Mouse (Mus musculus): ENCODE results near the gene Fryl.
"Not testable (repeated sequence)": the region's sequence is repeated elsewhere in the genome, so short reads cannot be mapped to it uniquely, and the experiment has no call there.

Fryl gene

DNA sequence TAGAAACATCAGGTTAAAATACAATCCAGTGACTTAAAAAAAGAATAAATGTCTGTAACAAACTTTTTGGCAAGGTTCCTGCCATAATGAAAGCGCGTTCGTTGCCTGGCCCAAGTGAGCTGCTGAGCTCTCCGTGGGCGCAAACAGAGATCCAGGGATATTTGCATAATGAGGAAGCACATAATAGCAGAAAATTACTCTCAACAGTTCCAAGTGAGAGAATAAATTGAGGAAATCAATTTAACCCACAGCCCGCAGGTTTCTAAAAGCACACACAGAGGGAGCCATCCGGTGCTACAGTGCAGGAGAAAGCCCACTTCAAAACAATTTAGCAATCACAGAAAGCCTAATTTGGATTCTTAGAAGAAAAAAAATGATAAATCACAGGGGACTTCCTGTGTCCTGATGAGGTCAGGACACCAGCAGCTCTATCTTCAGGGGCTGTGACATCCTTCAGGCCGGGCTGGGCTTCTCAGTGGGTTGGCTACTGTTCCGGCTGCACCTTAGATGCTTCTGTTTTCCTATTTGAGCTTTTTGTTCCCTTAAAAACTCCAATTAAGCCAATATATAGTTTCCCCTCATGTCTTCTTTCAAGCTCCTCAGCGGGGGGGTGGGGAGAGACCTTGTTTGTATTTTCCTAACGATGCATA lies 194.8 kb downstream of the Fryl start:
- ChIA-PET POLR2A (interaction anchor here in 1 of 4 experiments (0.9 to 1.7 kb wide), 3 partner anchors 10 to 144 kb away, joined by 3 to 6 read pairs (median 3); no protein-coding TSS in a partner anchor), CTCF (interaction anchor here in 2 of 4 experiments (0.8 to 1.9 kb wide), 2 partner anchors 10 kb away, joined by 3 to 9 read pairs; no protein-coding TSS in a partner anchor)

DNA sequence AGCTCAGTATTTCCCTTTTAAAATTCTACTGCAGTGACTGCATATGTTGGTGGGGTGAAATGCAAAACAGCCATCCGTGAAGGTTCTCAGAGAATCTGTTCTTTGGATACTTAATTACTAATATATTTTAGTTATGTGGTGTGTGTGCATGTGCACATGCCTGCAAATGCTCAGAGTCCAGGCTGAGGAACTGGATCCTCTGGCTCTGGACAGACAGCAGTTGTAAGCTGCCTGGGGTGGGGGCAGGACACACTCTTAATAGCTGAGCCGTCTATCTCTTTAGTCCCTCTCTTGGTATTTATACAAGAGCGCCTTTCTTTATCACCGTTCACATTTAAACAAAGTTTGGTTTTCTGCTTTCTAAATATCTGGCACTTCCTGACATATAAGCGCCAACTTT lies 199.5 kb downstream of the Fryl start:
- POLR2A ChIA-PET, result interaction anchor here in 3 of 4 experiments (0.9 to 1.8 kb wide), 5 partner anchors 14 to 281 kb away, joined by 3 to 9 read pairs (median 3); partner anchors contain the start of gene Ociad1 (in 1 of the 3)
- CTCF ChIA-PET, result interaction anchor here (0.5 to 1.4 kb wide), 37 partner anchors 8 to 892 kb away, joined by 3 to 18 read pairs (median 4); partner anchors contain the start of gene Slain2 (in 1 of the 4)

DNA sequence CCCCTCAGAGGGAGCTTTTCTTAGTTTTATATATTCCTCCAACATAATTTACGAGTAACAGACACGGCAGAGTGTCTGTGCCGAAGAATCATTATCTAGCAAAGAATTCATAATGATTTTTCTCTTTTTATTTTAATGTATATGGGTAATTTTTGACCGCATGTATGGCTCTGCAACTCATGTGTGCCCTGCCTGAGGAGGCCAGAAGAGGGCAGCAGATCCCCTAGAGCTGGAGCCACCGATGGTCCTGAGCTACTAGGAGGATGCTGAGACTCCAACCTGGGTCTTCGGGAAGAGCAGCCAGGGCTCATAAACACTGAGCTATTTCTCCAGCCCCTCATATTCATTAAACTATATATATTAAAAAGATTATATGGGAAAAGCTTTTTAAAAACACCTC lies 200.0 kb downstream of the Fryl start:
- POLR2A ChIA-PET, result interaction anchor here in 3 of 4 experiments (0.6 to 1.8 kb wide), 6 partner anchors 15 to 282 kb away, joined by 3 to 9 read pairs (median 3); partner anchors contain the start of gene Ociad1 (in 1 of the 3)
- CTCF ChIA-PET, result interaction anchor here (0.5 to 1.4 kb wide), 38 partner anchors 8 to 892 kb away, joined by 3 to 18 read pairs (median 4); partner anchors contain the start of gene Slain2 (in 1 of the 4)

DNA sequence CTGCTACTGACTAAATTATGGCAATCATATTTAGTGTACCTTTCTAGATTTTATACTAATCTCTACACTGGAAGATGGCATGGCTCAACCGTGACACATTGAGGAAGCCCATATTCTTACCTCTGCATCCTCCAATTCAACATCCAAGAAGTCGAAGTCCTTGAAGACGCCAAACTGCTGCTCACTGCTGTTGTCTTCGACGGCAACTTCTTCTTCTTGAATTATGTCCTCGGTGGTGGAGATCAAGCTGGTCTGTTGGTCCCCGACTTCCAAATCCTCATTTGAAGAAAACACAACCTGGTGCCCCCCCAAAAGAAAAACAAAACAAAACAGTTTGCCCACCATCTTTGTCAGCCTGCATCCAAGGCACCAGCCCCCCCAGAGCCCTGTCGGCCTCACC lies 202.5 kb downstream of the Fryl start:
- ChIA-PET POLR2A (interaction anchor here in 1 of 4 experiments (0.6 to 1.2 kb wide), 4 partner anchors 8 to 199 kb away, joined by 3 to 5 read pairs (median 4); no protein-coding TSS in a partner anchor), CTCF (interaction anchor here in 1 of 4 experiments (1.6 kb wide), 1 partner anchor 17 kb away, joined by 4 read pairs; no protein-coding TSS in a partner anchor)

DNA sequence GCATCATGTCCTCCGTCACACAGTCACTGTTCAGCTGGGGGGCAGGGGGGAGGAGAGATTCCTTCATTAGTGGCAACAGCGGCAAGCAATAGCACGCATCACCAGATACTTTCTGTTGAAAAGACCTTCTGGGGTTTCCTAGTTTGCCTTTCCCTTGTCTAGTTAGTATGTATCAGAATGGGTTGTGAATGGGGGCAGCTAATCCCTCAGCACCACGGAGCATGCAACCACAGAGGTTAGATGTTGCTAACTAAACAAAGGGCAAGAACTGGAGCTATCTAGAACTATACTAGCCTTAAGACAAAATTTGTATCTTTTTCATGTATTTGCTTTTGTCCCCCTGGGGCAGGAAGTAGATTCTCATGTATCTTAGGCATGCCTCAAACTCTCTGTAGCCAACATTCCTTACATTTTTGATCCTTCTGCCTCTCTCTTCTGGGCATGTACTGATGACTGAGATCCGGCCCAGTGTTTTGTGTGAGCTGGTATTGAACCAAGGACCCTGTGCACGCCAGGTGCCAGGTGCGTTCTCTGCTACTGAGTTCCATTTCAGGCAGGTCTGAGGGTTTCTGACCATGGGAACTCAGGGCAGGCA lies 208.7 kb downstream of the Fryl start:
- CTCF ChIA-PET, result interaction anchor here in 2 of 4 experiments (0.6 to 1.1 kb wide), 4 partner anchors 9 to 75 kb away, joined by 3 read pairs; no protein-coding TSS in a partner anchor
- POLR2A ChIA-PET, result interaction anchor here in 1 of 4 experiments (0.6 kb wide), 1 partner anchor 1487 kb away, joined by 3 read pairs; no protein-coding TSS in a partner anchor

DNA sequence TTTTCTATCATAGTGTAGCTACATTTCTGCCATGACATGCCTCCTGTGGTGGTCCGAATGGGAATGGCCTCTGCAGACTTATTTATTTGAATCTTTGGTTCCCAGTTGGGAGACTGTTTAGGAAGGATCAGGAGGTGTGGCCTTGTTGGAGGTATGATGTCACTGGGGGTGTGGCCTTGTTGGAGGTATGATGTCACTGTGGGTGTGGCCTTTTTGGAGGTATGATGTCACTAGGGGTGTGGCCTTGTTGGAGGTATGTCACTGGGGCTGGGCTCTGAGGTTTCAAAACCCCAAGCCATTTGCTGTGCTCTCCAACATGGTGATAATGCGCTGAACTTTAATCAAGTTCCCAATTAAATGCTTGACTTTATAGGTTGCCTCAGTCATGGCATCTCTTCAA lies 212.4 kb downstream of the Fryl start:
- CTCF ChIA-PET, result no interaction called here
- POLR2A ChIA-PET, result no interaction called here

DNA sequence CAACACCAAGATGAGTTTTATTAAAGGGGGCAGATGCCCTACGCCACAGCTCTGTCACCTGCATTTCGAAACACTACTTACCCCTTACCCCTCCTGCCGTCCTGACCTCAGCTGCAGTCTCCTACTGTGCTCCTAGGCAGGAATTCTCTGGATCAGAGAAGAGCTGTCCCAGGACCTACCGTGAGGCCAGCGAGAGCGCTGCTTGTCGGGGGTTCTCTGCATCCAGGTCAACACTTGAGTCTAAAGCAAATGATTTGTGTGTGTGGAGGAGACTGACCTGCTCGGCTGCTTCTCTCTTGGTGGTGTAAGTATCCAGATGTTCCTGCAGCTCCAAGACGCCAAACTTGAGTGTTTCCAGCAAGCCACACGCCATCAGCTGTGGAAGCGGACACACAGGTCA lies 223.9 kb downstream of the Fryl start:
- CTCF ChIA-PET, result interaction anchor here in 3 of 4 experiments (0.5 to 1.3 kb wide), 3 partner anchors 12 to 39 kb away, joined by 3 to 4 read pairs (median 3); no protein-coding TSS in a partner anchor
- POLR2A ChIA-PET, result interaction anchor here in 2 of 4 experiments (1.3 kb wide), 2 partner anchors 19 to 31 kb away, joined by 3 read pairs; no protein-coding TSS in a partner anchor

DNA sequence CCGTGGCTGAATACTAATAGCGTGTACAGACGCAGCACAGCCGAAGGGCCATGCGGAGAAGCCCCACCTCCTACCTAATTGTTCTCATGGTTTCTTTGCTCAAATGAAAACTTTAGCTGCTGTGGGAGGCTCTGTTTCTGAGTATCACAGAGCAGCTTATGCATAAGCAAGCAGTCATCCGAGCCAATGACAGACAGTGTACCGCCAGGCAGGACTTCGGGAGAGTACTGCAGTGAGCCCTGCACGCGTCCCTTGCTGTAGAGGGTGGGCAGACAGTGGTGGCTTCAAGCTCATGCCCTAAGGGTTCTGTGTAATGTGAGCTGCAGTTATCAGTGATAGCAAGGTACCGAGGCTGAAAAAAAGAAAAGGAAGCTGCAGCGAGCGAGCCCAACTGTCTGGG lies 227.8 kb downstream of the Fryl start:
- POLR2A ChIA-PET, result no interaction called here
- CTCF ChIA-PET, result interaction anchor here in 1 of 4 experiments (0.7 kb wide), 1 partner anchor 363 kb away, joined by 6 read pairs; no protein-coding TSS in a partner anchor

DNA sequence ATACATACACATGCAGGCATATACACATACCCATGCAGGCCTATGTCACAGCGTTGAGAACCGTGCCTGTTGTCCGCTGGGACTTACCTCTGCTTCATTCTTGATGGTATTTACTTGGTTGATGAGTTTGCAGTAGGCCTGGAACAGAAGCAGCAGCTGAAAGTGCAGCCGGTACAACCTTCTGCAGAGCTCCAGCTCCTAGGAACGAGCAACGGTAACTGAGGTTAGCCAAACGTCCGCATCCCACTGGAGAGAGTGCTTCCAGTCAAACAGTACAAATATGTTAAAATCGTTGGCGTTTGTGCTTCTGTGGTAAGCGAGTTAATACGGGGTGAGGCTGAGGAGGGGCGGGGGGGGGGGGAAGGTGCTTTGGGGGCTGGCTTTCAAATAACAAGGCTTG lies 232.6 kb downstream of the Fryl start:
- ChIA-PET CTCF (no interaction called here), POLR2A (interaction anchor here in 1 of 4 experiments (0.8 kb wide), 1 partner anchor 1789 kb away, joined by 7 read pairs; no protein-coding TSS in a partner anchor)

DNA sequence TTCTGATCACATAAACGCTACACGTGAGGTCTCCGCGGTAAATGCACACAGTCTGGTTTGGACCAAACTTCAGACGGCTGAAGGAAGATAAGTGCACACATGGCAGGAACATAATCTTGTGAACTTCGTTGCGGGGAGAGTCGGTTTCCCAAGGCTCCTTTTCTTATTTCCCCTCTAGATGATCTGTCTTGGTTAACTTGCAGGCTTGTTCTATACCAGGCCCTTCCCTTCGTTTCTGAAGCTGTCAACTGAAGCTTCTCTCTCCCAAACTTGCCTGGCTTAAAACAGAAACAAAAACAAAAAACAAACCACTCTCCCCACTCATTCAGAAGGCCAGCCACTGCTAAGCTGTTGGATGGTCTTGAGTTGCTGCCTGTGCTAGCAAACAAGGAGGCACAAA lies 241.7 kb downstream of the Fryl start:
- POLR2A ChIA-PET, result interaction anchor here in 2 of 4 experiments (0.6 to 1.3 kb wide), 6 partner anchors 18 to 435 kb away, joined by 3 to 7 read pairs (median 3); partner anchors contain the start of gene Zar1 (in 1 of the 2)
- CTCF ChIA-PET, result interaction anchor here in 1 of 4 experiments (2.6 kb wide), 1 partner anchor 31 kb away, joined by 9 read pairs; no protein-coding TSS in a partner anchor

DNA sequence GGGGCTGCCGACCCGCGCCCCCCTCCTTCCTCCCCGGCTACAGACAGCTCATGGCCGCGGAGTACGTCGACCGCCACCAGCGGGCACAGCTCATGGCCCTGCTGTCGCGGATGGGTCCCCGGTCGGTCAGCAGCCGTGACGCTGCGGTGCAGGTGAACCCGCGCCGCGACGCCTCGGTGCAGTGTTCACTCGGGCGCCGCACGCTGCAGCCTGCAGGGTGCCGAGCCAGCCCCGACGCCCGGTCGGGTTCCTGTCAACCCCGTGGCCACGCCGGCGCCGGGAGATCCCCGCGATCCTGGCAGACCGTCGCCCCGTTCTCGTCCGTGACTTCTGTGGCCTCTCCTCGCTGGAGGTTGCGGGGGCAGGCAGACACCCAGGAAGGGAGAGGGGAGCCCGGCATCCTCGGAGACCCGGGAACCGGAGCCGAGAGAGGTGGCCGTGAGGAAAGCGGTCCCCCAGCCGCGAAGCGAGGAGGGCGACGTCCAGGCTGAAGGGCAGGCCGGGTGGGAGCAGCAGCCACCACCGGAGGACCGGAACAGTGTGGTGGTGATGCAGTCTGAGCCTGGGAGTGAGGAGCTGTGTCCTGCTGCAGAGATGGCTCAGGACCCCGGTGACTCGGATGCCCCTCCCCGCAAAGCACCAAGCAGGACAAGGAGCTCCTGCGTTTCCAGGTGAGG lies 242.7 kb downstream of the Fryl start:
- ChIA-PET POLR2A (interaction anchor here in 2 of 4 experiments (0.6 to 1.3 kb wide), 4 partner anchors 19 to 433 kb away, joined by 3 read pairs; partner anchors contain the start of gene Zar1 (in 1 of the 2)), CTCF (interaction anchor here in 3 of 4 experiments (0.6 to 2.6 kb wide), 3 partner anchors 30 to 433 kb away, joined by 3 to 9 read pairs (median 5); partner anchors contain the start of gene Zar1 (in 1 of the 3))

DNA sequence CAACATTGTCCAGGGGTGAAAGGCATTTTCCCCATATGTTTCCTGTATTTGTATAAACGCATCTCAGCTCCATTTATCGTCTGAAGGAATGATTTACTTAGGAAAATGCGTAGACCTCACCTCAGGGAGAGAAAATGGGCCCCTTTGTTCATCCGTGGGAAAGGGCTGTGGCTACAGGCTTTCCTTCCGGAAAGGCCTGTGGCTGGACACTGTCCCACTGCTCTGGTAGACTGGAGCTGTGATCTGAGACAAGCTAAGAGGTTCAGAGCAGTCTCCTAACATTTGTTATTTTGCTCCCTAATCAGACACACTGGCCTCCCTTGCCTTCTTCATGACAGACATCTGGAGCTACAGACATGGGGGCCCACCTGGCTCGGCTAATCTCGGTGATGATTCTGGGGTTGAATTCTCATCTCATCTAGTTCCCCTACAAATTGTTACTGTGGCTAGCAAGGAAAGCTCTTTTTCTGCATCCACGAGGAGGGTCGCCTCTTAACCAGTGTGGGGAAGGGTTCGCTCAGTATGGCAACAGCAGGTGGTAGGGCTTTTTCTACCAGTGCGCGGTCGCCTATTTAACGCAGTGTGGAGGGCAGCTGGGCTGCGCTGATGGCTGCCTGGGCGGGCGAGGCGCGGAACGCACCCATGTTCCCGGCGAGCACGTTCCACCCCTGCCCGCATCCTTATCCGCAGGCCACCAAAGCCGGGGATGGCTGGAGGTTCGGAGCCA lies 243.4 kb downstream of the Fryl start:
- CTCF ChIA-PET, result interaction anchor here in 2 of 4 experiments (1.0 to 2.6 kb wide), 2 partner anchors 29 to 432 kb away, joined by 3 to 9 read pairs; partner anchors contain the start of gene Zar1 (in 1 of the 2)
- POLR2A ChIA-PET, result interaction anchor here in 1 of 4 experiments (1.3 kb wide), 1 partner anchor 20 kb away, joined by 3 read pairs; no protein-coding TSS in a partner anchor

DNA sequence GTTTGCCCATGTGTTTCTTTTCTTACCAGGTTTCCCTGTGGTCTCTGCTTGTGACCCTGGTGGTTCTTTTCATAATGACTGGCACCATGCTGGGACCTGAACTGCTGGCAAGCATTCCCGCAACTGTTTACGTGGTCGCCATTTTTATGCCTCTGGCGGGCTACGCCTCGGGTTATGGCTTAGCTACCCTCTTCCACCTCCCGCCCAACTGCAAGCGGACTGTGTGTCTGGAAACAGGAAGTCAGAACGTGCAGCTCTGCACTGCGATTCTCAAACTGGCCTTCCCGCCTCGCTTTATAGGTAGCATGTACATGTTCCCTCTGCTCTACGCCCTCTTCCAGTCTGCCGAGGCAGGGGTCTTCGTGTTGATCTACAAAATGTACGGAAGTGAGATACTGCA lies 244.6 kb downstream of the Fryl start:
- POLR2A ChIA-PET, CTCF ChIA-PET: not testable (repeated sequence)

DNA sequence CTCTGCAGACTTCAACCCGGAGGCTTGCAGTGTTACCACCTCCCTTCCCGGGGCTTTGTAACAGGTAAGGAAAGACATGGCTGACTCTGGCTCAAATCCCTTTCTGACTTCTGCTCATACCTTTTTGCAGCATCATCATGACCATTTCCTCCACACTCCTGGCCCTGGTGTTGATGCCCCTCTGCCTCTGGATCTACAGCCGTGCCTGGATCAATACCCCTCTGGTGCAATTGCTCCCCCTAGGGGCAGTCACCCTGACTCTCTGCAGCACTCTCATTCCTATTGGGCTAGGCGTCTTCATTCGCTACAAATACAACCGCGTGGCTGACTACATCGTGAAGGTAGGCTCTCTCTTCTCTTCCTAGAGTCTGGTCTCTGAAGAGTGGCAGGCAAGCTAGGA lies 248.2 kb downstream of the Fryl start:
- POLR2A ChIA-PET, result interaction anchor here in 1 of 4 experiments (1.6 kb wide), 1 partner anchor 93 kb away, joined by 9 read pairs; the partner anchor contains the start of gene Slain2
- CTCF ChIA-PET, result interaction anchor here in 2 of 4 experiments (0.9 to 1.6 kb wide), 3 partner anchors 13 to 371 kb away, joined by 3 to 4 read pairs (median 3); no protein-coding TSS in a partner anchor

DNA sequence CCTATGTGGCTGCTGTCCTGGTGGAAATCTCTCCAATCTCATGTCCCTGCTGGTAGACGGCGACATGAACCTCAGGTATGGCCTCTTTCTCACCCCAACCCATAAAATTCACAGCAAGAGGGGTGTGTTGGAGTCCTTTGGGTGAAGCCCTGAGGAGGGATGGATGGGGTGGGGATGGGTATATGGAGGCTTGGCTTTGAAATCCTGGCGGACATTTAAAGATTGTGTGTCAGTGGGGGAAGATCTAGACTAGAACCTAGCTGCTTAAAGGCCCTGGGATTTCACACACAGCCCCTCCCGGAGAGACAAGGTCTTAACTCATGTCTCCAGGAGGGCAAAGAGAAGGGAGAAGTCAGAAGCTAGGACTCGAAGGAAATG lies 248.8 kb downstream of the Fryl start:
- ChIA-PET CTCF (interaction anchor here in 3 of 4 experiments (0.6 to 1.6 kb wide), 5 partner anchors 13 to 372 kb away, joined by 3 to 4 read pairs (median 3); no protein-coding TSS in a partner anchor), POLR2A (interaction anchor here in 1 of 4 experiments (1.6 kb wide), 1 partner anchor 93 kb away, joined by 9 read pairs; the partner anchor contains the start of gene Slain2)

DNA sequence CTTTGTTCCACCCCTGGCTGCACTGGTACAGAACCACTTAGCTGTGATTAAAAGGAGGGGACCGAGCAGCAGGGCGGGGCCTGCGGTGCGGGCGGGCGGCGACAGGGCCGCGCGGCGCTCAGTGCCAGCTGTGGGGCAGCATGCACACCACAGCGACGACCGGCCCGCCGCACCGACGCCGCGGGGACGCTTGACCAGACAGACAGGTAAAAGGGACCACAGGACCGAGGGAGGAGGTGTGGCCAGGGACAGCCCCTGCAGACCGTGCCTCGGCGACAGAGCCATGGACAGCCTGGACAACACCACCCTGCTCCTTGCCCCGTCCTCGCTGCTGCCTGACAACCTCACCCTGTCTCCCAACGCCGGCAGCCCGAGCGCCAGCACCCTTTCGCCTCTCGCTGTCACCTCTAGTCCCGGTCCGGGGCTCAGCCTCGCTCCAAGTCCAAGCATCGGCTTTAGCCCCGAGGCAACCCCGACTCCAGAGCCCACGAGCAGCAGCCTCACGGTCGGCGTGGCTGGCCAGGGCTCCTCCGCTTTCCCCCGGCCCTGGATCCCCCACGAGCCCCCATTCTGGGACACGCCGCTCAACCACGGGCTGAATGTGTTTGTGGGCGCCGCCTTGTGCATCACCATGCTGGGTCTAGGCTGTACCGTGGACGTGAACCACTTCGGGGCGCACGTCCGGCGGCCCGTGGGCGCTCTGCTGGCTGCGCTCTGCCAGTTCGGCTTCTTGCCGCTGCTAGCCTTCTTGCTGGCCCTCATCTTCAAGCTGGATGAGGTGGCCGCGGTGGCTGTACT lies 249.4 kb downstream of the Fryl start, which contains the start of gene Slc10a4:
Gene Slc10a4, plus strand, starts transcription at position 100 of the 798 bp plus-strand sequence.
- POLR2A ChIA-PET, result interaction anchor here in 1 of 4 experiments (0.6 to 1.6 kb wide), 4 partner anchors 92 to 447 kb away, joined by 3 to 9 read pairs (median 3); partner anchors contain the start of gene Slain2

More for the DNA sequence above, 249.4 kb downstream of the Fryl start, which contains the start of gene Slc10a4:
- CTCF ChIA-PET, result interaction anchor here (0.6 to 1.6 kb wide), 7 partner anchors 12 to 423 kb away, joined by 3 to 4 read pairs (median 3); no protein-coding TSS in a partner anchor

Measured in embryonic stem cell, embryonic (primary cell).